Mouse (Mus musculus) intestine, embryonic 15.5 days (tissue): ENCODE data around the gene Foxn3. TPM values are rescaled to one million over a fixed set of nuclear protein-coding genes. Genes with fewer than 3 reads are reported as not detected.
A peak's percentile ranks its signal among the peaks of the same experiment; 100 is the strongest.

Experiments used
- ATAC-seq: fragments of 200-750 bp; cut with Nextera tagmentation; 2 replicates; pipeline ENCODE4 v1.8.0; 2017; ENCODE audit warnings: moderate TSS enrichment, moderate library complexity
- H3K27ac ChIP-seq: fragments of 300-500 bp; sonication (generic); 2 replicates; pipeline ENCODE4 v1.5.1; 2015; ENCODE audit warnings: mild to moderate bottlenecking, inconsistent platforms
- H3K27me3 ChIP-seq: fragments of 300-500 bp; sonication (generic); replicated peaks from 2 replicates; pipeline ENCODE4 v1.6.1; 2015; ENCODE audit warnings: inconsistent platforms
- H3K36me3 ChIP-seq: fragments of 300-500 bp; sonication (generic); 2 replicates; pipeline ENCODE4 v1.6.1; 2015; ENCODE audit warnings: inconsistent platforms
- H3K4me1 ChIP-seq: fragments of 300-500 bp; sonication (generic); replicated peaks from 2 replicates; pipeline ENCODE4 v1.6.1; 2015; ENCODE audit warnings: inconsistent platforms
- H3K4me2 ChIP-seq: fragments of 300-500 bp; sonication (generic); replicated peaks from 2 replicates; pipeline ENCODE4 v1.6.1; 2015; ENCODE audit warnings: mild to moderate bottlenecking, inconsistent platforms
- H3K4me3 ChIP-seq: fragments of 300-500 bp; sonication (generic); replicated peaks from 2 replicates; pipeline ENCODE4 v1.5.1; 2015; ENCODE audit warnings: inconsistent platforms
- H3K9ac ChIP-seq: fragments of 300-500 bp; sonication (generic); 2 replicates; pipeline ENCODE4 v1.6.1; 2015; ENCODE audit warnings: inconsistent platforms
- H3K9me3 ChIP-seq: fragments of 300-500 bp; sonication (generic); 2 replicates; pipeline ENCODE4 v1.6.1; 2016; ENCODE audit warnings: inconsistent platforms
- WGBS: fragments of 180-500 bp; shearing (Covaris S2); methylation state at CpG from one replicate; pipeline ENCODE4 v1.1.7; 2015; 5-methylcytosine and 5-hydroxymethylcytosine counted together
- polyA plus RNA-seq: library from polyadenylated mRNA; unstranded; fragments of >200 nt; fragmentation: Nextera tagmentation; extraction: Ambion mirVana; gene quantifications from 2 replicates; pipeline ENCODE4 v1.2.1, GENCODE M21; 2015

Gene Foxn3
- polyA plus RNA-seq, 1 experiment from 2014 or later, result 57.3 TPM

DNA sequence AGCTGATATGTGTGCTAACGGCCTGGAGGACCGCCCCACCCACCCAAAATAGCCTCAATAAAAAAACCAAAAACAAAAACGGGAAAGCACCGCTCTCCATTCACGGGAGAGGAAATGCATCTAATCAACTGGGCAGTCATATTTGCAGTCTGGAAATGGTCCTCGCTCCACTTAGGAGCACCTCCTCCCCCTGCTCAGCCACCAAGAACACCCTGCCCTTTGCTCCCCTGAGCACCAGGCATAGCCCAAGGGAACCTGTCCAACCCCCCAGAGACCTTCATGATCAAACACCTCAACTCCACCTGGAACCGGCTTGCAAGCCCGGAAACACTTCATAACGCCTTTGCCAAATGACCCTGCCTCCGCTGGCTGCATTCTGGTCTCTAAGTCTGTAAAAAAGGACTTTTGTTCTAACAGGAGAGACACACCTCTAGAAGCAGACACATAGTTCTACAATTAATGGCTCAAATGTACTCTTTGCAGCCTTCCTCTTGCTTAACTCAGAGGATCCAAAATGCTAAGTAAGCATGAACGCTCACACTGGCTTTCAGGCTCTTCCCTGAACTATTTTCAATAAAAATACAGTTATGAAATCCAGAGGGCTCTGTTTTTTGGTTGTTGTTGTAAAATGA, 2.6 kb downstream of the Foxn3 start:
- H3K4me2 ChIP-seq, result peak overlapping the region; percentile 89
- peaks cover 15% of the 10 kb centered on the region for H3K4me1 ChIP-seq
- H3K36me3 ChIP-seq, result no peaks in the 10 kb centered on the region
- H3K9me3 ChIP-seq, result no peaks in the 10 kb centered on the region
- no peaks in the 10 kb centered on the region for H3K27me3 ChIP-seq
- H3K4me3 ChIP-seq, result 0 out of 2 replicates have a peak overlapping the region, but pooled peaks have one; percentile 10
- 24% methylated on average over 11 of the region's 11 CpGs for WGBS
- H3K27ac ChIP-seq, result peak overlapping the region; percentile 76
- no peak for ATAC-seq
- no peak overlapping the region for H3K9ac ChIP-seq

DNA sequence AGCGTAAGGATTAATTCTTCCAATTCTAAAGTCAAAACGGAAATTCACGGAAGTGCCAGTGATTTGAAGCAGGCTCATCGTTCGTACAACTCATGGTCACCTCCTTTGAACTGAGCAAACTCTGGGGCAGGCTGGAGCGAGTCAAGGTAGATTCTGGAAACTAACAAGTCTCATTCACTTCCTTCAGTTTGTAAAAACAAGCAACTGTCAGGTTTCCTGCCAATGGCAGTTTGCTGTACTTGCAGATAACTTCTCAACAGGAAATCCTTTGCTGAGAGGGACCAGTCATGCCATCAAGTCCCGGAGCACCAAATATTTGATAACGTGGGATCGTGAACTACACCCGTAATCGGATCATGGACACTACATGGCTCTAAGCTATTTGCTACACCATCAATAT, 3.9 kb downstream of the Foxn3 start:
- Histone ChIP-seq H3K9me3 (no peaks in the 10 kb centered on the region), H3K27ac (no peak overlapping the region), H3K9ac (no peak overlapping the region), H3K4me2 (no peak overlapping the region), H3K36me3 (no peaks in the 10 kb centered on the region), H3K4me3 (no peak overlapping the region), H3K27me3 (no peaks in the 10 kb centered on the region), H3K4me1 (peaks cover 14% of the 10 kb centered on the region)
- ATAC-seq, result no peak
- WGBS, result 59% methylated on average over 11 of the region's 11 CpGs

DNA sequence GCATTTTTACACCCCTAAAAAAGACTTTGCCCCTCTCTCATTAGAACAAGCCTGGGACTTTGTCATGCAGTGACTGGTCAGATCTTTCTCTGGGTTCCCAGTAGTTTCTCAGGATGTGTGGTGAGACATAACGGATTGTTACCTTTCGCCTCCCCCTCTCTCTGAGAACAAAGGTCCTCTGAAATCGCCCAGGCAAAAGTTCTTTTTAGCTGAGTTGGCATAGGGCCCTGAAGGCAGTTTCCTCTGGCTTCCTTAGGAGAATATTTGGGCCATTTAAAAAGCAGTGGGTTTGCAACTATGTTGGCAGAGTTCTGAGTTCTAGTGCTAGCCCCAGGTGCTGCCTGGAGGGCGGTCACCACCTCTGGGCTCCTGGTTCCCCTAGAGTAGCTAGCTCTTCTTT, 4.9 kb downstream of the Foxn3 start:
- 73% methylated on average over 4 of the region's 4 CpGs for WGBS
- Histone ChIP-seq H3K9ac (no peak overlapping the region), H3K4me2 (no peak overlapping the region), H3K4me1 (peaks cover 12% of the 10 kb centered on the region), H3K27me3 (no peaks in the 10 kb centered on the region), H3K27ac (no peak overlapping the region), H3K36me3 (no peaks in the 10 kb centered on the region), H3K4me3 (no peak overlapping the region), H3K9me3 (no peaks in the 10 kb centered on the region)
- ATAC-seq, result no peak

DNA sequence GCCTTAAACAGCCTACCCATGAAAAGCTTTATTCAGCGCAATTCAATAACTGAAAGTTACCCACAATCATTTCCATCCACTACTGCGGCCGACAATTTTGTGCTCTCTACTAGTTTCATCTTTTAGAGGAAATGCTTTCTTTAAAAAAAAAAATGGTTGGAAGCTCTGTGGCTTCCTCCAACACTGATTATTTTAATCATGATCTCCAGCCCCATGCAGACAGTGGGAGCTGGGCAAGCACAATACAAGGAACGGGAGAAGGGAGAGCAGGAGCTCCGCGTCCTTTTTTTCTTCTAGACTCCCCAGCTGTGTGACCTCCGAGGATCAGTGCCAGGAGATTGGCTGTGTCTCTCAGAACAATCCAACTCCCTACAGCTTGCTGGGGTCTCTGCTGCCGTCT, 5.9 kb downstream of the Foxn3 start:
- no peaks in the 10 kb centered on the region for H3K9me3 ChIP-seq
- ATAC-seq, result no peak
- H3K27me3 ChIP-seq, result no peaks in the 10 kb centered on the region

DNA sequence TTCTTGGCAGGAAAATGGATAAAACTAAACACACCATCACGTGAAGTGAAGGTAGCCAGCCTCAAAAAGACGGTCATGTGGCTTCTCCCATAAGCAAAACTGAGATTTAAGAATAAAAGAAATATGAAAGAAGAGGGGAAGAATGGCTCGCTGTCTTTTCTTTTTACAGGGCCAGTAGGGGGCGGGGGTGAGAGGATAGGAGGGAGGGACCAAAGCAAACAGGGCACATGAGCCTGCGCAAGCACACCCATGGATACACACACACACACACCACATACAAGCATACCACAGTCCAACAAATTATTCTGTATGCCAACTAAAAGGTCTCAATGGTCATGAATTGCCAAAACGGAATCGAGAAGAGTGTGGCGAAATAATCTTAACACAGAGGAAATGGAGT, 12.8 kb downstream of the Foxn3 start:
- Histone ChIP-seq H3K27ac (no peak overlapping the region), H3K27me3 (no peaks in the 10 kb centered on the region), H3K4me3 (no peak overlapping the region), H3K4me1 (peaks cover 7% of the 10 kb centered on the region; the same call in 1 of the 2 replicates), H3K4me2 (no peak overlapping the region), H3K9me3 (no peaks in the 10 kb centered on the region), H3K9ac (no peak overlapping the region), H3K36me3 (no peaks in the 10 kb centered on the region)
- no peak for ATAC-seq
- 61% methylated on average over 8 of the region's 8 CpGs for WGBS

More for the DNA sequence above, 5.9 kb downstream of the Foxn3 start:
- no peak overlapping the region for H3K4me3 ChIP-seq
- peaks cover 12% of the 10 kb centered on the region for H3K4me1 ChIP-seq
- no peak overlapping the region for H3K4me2 ChIP-seq
- no peak overlapping the region for H3K27ac ChIP-seq
- no peak overlapping the region for H3K9ac ChIP-seq
- no peaks in the 10 kb centered on the region for H3K36me3 ChIP-seq
- WGBS, result 74% methylated on average over 8 of the region's 8 CpGs

DNA sequence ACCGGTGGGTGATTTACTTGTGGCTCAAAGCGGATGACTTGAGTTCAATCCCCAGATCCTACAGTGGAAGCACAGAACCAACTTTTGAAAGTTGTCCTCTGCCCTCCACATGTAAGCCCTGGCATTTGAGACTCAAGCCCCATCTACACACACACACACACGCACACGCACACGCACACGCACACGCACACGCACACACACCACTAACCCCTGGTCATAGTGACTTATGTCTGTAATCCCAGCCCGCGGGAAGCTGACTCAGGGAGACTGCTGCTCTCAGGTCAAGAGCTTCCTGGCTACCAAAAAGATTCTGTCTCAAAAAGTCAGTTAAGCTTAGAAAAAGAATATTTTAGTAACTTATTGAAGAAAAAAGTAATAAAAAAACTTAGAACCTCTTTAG, 13.6 kb downstream of the Foxn3 start:
- H3K4me2 ChIP-seq, result no peak overlapping the region

DNA sequence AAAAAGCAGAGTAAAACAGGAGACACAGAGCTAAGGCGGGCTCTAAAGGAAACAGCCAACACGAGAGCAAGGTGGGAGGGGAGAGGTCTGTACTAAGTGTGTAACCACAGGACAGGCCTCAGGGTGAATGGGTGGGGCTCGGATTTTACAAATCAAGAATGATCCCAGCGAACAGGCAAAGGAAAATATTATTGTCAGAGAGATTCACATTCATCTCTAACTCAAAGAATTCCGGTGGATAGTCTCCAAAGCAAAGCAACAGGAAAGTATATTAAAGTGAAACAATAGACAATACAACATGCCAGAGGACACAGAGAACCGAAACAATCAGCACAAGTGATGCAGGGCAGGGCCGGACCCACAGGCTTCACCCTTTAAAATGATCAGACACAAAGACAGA, 15.0 kb downstream of the Foxn3 start:
- Histone ChIP-seq H3K27me3 (no peaks in the 10 kb centered on the region), H3K9me3 (no peaks in the 10 kb centered on the region), H3K27ac (no peak overlapping the region), H3K4me3 (no peak overlapping the region), H3K36me3 (no peaks in the 10 kb centered on the region), H3K4me2 (no peak overlapping the region), H3K4me1 (peaks cover 10% of the 10 kb centered on the region; the same call in 1 of the 2 replicates), H3K9ac (no peak overlapping the region)
- 84% methylated on average over 7 of the region's 7 CpGs for WGBS
- no peak for ATAC-seq

More for the DNA sequence above, 13.6 kb downstream of the Foxn3 start:
- Histone ChIP-seq H3K9me3 (no peaks in the 10 kb centered on the region), H3K4me1 (peaks cover 10% of the 10 kb centered on the region; the same call in 1 of the 2 replicates), H3K9ac (no peak overlapping the region), H3K27me3 (no peaks in the 10 kb centered on the region), H3K4me3 (no peak overlapping the region), H3K36me3 (no peaks in the 10 kb centered on the region), H3K27ac (no peak overlapping the region)
- WGBS, result 91% methylated on average over 10 of the region's 10 CpGs
- no peak for ATAC-seq

DNA sequence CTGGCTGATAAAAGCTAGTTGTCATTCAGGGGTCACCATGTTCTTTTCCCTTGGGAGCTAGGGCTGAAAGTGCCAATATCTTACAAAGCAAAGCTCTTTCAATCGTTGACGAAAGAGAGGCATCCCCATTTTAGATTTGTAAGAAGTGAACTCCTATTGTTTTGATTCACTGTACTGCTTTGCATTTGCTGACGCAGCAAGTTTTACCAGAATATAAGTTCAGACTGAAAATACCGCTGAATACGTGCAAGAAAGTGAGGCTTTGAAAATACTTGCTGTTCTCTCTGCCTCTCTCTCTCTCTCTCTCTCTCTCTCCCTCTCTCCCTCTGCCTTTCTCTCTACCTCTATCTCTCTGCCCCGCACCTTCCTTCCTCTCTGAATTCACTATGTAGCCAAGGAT, 16.1 kb downstream of the Foxn3 start:
- no peak for ATAC-seq
- Histone ChIP-seq H3K4me1 (peaks cover 10% of the 10 kb centered on the region; the same call in 1 of the 2 replicates), H3K9ac (no peak overlapping the region), H3K27ac (no peak overlapping the region), H3K4me3 (no peak overlapping the region), H3K36me3 (no peaks in the 10 kb centered on the region), H3K4me2 (no peak overlapping the region), H3K9me3 (no peaks in the 10 kb centered on the region), H3K27me3 (no peaks in the 10 kb centered on the region)
- WGBS, result 89% methylated on average over 6 of the region's 6 CpGs

DNA sequence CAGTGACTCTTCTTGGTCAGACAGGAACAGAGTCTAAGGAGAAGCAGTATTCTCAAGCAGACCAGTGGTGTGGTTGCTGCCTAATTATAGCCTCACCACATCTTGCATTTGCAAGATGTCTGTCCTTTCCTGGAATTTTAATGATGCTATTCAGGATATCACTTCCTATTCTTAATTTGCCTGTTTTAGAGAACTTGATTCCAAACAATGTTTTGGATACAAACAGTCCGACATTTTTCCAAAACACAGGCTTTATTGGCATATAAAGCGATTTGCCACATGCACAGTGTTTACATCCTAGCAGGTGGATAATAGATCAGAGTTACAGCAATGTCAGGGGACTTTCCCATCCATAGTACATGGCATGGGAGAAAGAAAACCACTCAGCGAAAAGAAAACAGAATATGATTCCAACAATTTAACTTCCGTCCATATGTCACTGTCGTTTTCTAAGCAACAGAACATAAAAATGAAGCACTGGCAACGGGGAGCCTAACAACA, 18.1 kb downstream of the Foxn3 start:
- Histone ChIP-seq H3K4me1 (peaks cover 10% of the 10 kb centered on the region; the same call in 1 of the 2 replicates), H3K27ac (no peak overlapping the region), H3K36me3 (no peaks in the 10 kb centered on the region), H3K27me3 (no peaks in the 10 kb centered on the region), H3K4me3 (no peak overlapping the region), H3K4me2 (no peak overlapping the region), H3K9me3 (no peaks in the 10 kb centered on the region), H3K9ac (no peak overlapping the region)
- no peak for ATAC-seq
- 45% methylated on average over 6 of the region's 6 CpGs for WGBS

DNA sequence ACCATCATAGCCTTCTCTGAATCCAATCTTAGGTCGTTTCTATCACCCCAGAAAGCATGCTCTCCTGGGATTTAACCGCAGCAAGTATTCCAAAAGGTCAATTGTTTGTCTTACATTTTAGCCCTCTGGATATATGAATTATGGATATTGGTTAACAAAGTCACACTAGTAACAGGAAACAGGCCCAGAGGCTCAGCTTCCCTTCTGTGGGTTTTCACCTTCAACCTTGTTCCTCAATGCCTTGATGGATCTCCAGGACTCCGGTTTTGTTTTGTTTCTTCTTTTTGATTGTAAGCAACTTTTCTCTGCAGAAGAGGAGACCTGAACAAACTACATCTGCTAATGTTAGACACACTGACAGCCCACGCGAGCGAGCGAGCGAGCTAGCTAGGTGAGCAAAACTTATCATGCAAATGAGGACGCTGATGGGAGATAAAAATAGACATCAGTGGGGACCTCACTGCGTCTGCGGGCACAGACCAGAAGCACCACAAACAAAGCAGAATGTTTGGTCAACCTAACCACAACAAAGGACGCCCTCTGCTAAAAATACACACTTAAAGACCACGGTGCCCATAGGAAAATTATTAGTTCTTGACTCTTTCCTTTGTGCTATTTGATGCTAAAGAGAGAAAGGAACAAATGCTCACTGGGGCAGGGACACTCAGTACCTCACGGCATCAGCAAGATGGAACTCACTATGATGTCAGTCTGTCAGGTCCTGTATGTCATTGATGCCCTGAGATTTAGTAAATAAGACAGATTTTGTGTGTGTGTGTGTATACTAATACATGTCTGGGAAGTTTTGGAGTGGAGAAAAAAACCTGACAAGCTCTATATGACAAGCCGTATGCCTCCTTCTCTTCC, 18.9 kb downstream of the Foxn3 start:
- ATAC-seq, result no peak

DNA sequence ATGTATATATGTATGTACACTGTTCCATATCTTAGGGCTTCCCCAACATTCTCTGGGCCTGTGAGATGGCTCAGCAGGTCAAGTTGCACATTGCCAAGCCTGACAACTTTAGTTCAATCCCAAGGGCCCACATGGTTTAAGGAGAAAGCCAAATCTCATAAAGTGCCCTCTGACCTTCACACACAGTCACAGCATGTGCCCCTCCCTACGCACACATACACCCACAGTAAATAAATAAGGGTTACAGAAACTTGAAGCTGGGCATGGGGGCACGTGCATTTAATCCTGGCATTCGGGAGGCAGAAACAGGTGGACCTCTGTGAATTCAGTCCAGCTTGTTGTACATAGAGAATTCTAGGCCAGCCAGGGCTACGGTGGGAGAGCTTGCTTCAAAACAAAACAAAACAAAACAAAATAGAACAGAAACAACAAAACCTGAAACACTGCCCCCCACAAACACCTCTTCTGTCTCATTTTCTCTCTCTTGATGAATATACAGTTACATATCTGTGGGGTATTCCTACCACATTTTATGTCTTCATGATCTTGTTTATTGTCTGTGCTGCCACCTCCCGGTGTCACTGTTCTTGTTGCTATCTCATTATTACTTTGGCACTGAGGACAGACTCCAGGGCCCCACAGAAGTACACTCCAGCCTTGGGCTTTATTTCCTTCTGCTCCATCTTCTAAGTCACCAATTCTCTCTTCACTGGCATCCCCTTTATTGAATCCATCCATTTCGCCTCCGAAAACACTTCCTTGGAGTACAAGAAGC, 19.8 kb downstream of the Foxn3 start:
- 90% methylated on average over 7 of the region's 7 CpGs for WGBS
- peaks cover 10% of the 10 kb centered on the region; the same call in 1 of the 2 replicates for H3K4me1 ChIP-seq

More for the DNA sequence above, 18.9 kb downstream of the Foxn3 start:
- no peak overlapping the region for H3K4me2 ChIP-seq
- H3K36me3 ChIP-seq, result no peaks in the 10 kb centered on the region
- no peaks in the 10 kb centered on the region for H3K9me3 ChIP-seq
- peaks cover 10% of the 10 kb centered on the region; the same call in 1 of the 2 replicates for H3K4me1 ChIP-seq
- H3K9ac ChIP-seq, result no peak overlapping the region
- H3K27ac ChIP-seq, result no peak overlapping the region
- no peak overlapping the region for H3K4me3 ChIP-seq
- H3K27me3 ChIP-seq, result no peaks in the 10 kb centered on the region
- WGBS, result 78% methylated on average over 15 of the region's 15 CpGs

DNA sequence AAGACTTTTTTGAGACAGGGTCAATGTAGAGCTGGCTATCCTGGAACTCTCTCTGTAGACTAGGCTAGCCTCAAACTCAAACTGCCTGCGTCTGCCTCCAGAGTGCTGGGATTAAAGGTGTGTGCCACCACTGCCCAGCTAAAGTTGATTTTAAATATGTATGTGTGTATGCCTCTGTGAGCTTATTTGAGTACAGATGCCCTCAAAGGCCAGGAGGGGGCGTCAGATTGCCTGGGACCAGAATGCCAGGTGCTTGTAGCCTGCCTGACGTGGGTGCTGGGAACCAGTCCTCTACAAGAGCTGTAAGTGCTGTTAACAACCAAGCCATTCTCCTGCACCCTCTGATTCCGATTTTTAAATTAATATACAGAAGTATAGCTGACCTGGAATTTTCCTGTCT, 23.2 kb downstream of the Foxn3 start:
- Histone ChIP-seq H3K4me1 (no peaks in the 10 kb centered on the region), H3K27ac (no peak overlapping the region), H3K9ac (no peak overlapping the region), H3K36me3 (no peaks in the 10 kb centered on the region), H3K27me3 (no peaks in the 10 kb centered on the region), H3K4me2 (no peak overlapping the region), H3K9me3 (no peaks in the 10 kb centered on the region), H3K4me3 (no peak overlapping the region)
- 94% methylated on average over 4 of the region's 4 CpGs for WGBS
- ATAC-seq, result no peak

More for the DNA sequence above, 19.8 kb downstream of the Foxn3 start:
- Histone ChIP-seq H3K4me2 (no peak overlapping the region), H3K36me3 (no peaks in the 10 kb centered on the region), H3K9me3 (no peaks in the 10 kb centered on the region), H3K4me3 (no peak overlapping the region), H3K27ac (no peak overlapping the region), H3K27me3 (no peaks in the 10 kb centered on the region), H3K9ac (no peak overlapping the region)
- no peak for ATAC-seq
